8 mouse cellular contexts compared by ENCODE assay signal in genomic region chr14:20595781-20596180, GRCm38 (mm10). TPM values are rescaled to one million over a fixed set of nuclear protein-coding genes. Genes with fewer than 3 reads are reported as not detected.
DNase-seq lines count a peak whose midpoint lies in the region; ATAC-seq lines count a peak whose summit lies in the region.

No protein-coding gene starts in this region.

- peaks cover 17% of the 10 kb centered on the region; the same call in 1 of the 2 replicates for H3K4me1 ChIP-seq in hindbrain, embryonic 10.5 days (replicated peaks)
- H3K4me1 ChIP-seq in hindbrain, embryonic 12.5 days = 0 out of 2 replicates have a peak, but pooled peaks cover 4% of the 10 kb centered on the region
- no peaks in the 10 kb centered on the region; the same call in 1 of the 2 replicates for H3K4me1 ChIP-seq in hindbrain, embryonic 16.5 days (ENCODE audit: control insufficient read depth, insufficient read depth, low read depth, low read length)
- no peaks in the 10 kb centered on the region; the same call in 1 of the 2 replicates for H3K4me1 ChIP-seq in neural tube, embryonic 15.5 days

- H3K9ac ChIP-seq in hindbrain, embryonic 12.5 days = no peak overlapping the region
- no peak overlapping the region for H3K9ac ChIP-seq in hindbrain, embryonic 16.5 days (ENCODE audit: low read depth, low read length)
- no peak overlapping the region for H3K9ac ChIP-seq in neural tube, embryonic 15.5 days (replicated peaks)

- peak; percentile 9 for DNase-seq in hindbrain, embryonic 10.5 days (ENCODE audit: low spot score)
- peak; percentile 30 to 45 for DNase-seq in cerebellum, postnatal 25 days
- DNase-seq in spleen, postnatal 14 days (ENCODE audit: low spot score in 2 of 2) = no peak
- no peak for DNase-seq in thymus, adult 18-20 months
- no peak for DNase-seq in B cell, adult 2 months

- WGBS in hindbrain, embryonic 10.5 days = 32% methylated on average over 3 of the region's 3 CpGs
- 23% methylated on average over 3 of the region's 3 CpGs for WGBS in hindbrain, embryonic 12.5 days
- 23% methylated on average over 3 of the region's 3 CpGs for WGBS in hindbrain, embryonic 16.5 days
- WGBS in neural tube, embryonic 15.5 days = 27% methylated on average over 3 of the region's 3 CpGs

- no peaks in the 10 kb centered on the region for H3K27me3 ChIP-seq in hindbrain, embryonic 10.5 days (ENCODE audit: insufficient read depth, poor library complexity, severe bottlenecking)
- no peaks in the 10 kb centered on the region for H3K27me3 ChIP-seq in hindbrain, embryonic 12.5 days
- H3K27me3 ChIP-seq in hindbrain, embryonic 16.5 days (replicated peaks; ENCODE audit: control insufficient read depth, insufficient read depth, low read length) = no peaks in the 10 kb centered on the region
- H3K27me3 ChIP-seq in neural tube, embryonic 15.5 days (replicated peaks) = no peaks in the 10 kb centered on the region

- no peak for ATAC-seq in hindbrain, embryonic 12.5 days (ENCODE audit: low FRiP score)
- ATAC-seq in hindbrain, embryonic 16.5 days = peak; percentile 69
- no peak for ATAC-seq in neural tube, embryonic 15.5 days (ENCODE audit: low FRiP score)

- no peak overlapping the region for H3K4me3 ChIP-seq in hindbrain, embryonic 10.5 days
- H3K4me3 ChIP-seq in hindbrain, embryonic 12.5 days = no peak overlapping the region
- no peak overlapping the region for H3K4me3 ChIP-seq in hindbrain, embryonic 16.5 days (ENCODE audit: low read length)
- no peak overlapping the region for H3K4me3 ChIP-seq in neural tube, embryonic 15.5 days (replicated peaks)

- H3K36me3 ChIP-seq in hindbrain, embryonic 10.5 days = no peaks in the 10 kb centered on the region
- H3K36me3 ChIP-seq in hindbrain, embryonic 12.5 days = no peaks in the 10 kb centered on the region
- no peaks in the 10 kb centered on the region for H3K36me3 ChIP-seq in hindbrain, embryonic 16.5 days (ENCODE audit: control insufficient read depth, insufficient read depth, low read length)
- H3K36me3 ChIP-seq in neural tube, embryonic 15.5 days = no peaks in the 10 kb centered on the region

- peak overlapping the region; percentile 45 for H3K27ac ChIP-seq in hindbrain, embryonic 10.5 days
- no peak overlapping the region for H3K27ac ChIP-seq in hindbrain, embryonic 12.5 days
- H3K27ac ChIP-seq in hindbrain, embryonic 16.5 days (ENCODE audit: low read depth, low read length) = 0 out of 2 replicates have a peak overlapping the region, but pooled peaks have one; percentile 44
- H3K27ac ChIP-seq in neural tube, embryonic 15.5 days (replicated peaks) = peak overlapping the region; percentile 58; the same call in 1 of the 2 replicates

- no peaks in the 10 kb centered on the region for H3K9me3 ChIP-seq in hindbrain, embryonic 10.5 days
- H3K9me3 ChIP-seq in hindbrain, embryonic 12.5 days (replicated peaks) = no peaks in the 10 kb centered on the region
- no peaks in the 10 kb centered on the region for H3K9me3 ChIP-seq in hindbrain, embryonic 16.5 days (ENCODE audit: control insufficient read depth, low read length)
- H3K9me3 ChIP-seq in neural tube, embryonic 15.5 days (replicated peaks) = no peaks in the 10 kb centered on the region

- no peak overlapping the region for H3K4me2 ChIP-seq in hindbrain, embryonic 12.5 days (replicated peaks)
- no peak overlapping the region for H3K4me2 ChIP-seq in hindbrain, embryonic 16.5 days (ENCODE audit: low read length)
- no peak overlapping the region for H3K4me2 ChIP-seq in neural tube, embryonic 15.5 days

RNA-seq across cellular contexts. Expression of gene Usp54, which starts 45.1 kb away (rescaled TPM):
- 12.7 and 14.0 TPM in 2 replicates for polyA plus RNA-seq in hindbrain, embryonic 10.5 days (2016; fragmentation: Nextera tagmentation; extraction: Ambion mirVana)
- 16.6 and 16.9 TPM in 2 replicates for polyA plus RNA-seq in hindbrain, embryonic 12.5 days (2016; fragmentation: Nextera tagmentation; extraction: Ambion mirVana)
- 8.7 and 10.6 TPM in 2 replicates for polyA plus RNA-seq in hindbrain, embryonic 16.5 days (2015; fragmentation: Nextera tagmentation; extraction: Ambion mirVana)
- 9.1 and 9.7 TPM in 2 replicates for polyA plus RNA-seq in neural tube, embryonic 15.5 days (2015; fragmentation: Nextera tagmentation; extraction: Ambion mirVana)

RNA-seq across cellular contexts. Expression of gene Ppp3cb, which starts 49.4 kb away (rescaled TPM):
- polyA plus RNA-seq in hindbrain, embryonic 10.5 days (2016; fragmentation: Nextera tagmentation; extraction: Ambion mirVana) = 39.7 and 44.8 TPM in 2 replicates
- polyA plus RNA-seq in hindbrain, embryonic 12.5 days (2016; fragmentation: Nextera tagmentation; extraction: Ambion mirVana) = 69.4 and 74.0 TPM in 2 replicates
- polyA plus RNA-seq in hindbrain, embryonic 16.5 days (2015; fragmentation: Nextera tagmentation; extraction: Ambion mirVana) = 67.1 and 87.0 TPM in 2 replicates
- polyA plus RNA-seq in neural tube, embryonic 15.5 days (2015; fragmentation: Nextera tagmentation; extraction: Ambion mirVana) = 79.9 and 89.5 TPM in 2 replicates

Comparison
In these comparisons a context has a peak if more than half of its experiments do, and no peak if none do; other contexts are left out.
1. DNase-seq: peak in hindbrain, embryonic 10.5 days (single experiment) and cerebellum, postnatal 25 days (2 of 2); none in spleen, postnatal 14 days (0 of 2), thymus, adult 18-20 months (0 of 2) and B cell, adult 2 months (0 of 2).